Mouse (Mus musculus): ENCODE measurements around the gene Kpna4. TPM values are rescaled to one million over a fixed set of nuclear protein-coding genes. Genes with fewer than 3 reads are reported as not detected.

Kpna4 gene
- polyA plus RNA-seq, 1 experiment from 2014 or later, result 22.7 TPM

Other genes with a start within 250 kb of the Kpna4 start
- 12.7 and 13.7 TPM in 2 replicates for gene Ift80, start 122.5 kb downstream of the Kpna4 start, polyA plus RNA-seq (2015; fragmentation: Nextera tagmentation; extraction: Ambion mirVana)
- gene Smc4, start 122.4 kb downstream of the Kpna4 start, polyA plus RNA-seq (2015; fragmentation: Nextera tagmentation; extraction: Ambion mirVana), result 122 and 143 TPM in 2 replicates
- gene Trim59, start 82.4 kb downstream of the Kpna4 start, polyA plus RNA-seq (2015; fragmentation: Nextera tagmentation; extraction: Ambion mirVana), result 73.2 and 77.4 TPM in 2 replicates
- gene Arl14, start 95.3 kb upstream of the Kpna4 start, polyA plus RNA-seq (2015; fragmentation: Nextera tagmentation; extraction: Ambion mirVana), result 19.0 and 20.5 TPM in 2 replicates
- 7.3 and 7.4 TPM in 2 replicates for gene Ppm1l, start 189.7 kb upstream of the Kpna4 start, polyA plus RNA-seq (2015; fragmentation: Nextera tagmentation; extraction: Ambion mirVana)